Mouse (Mus musculus): ENCODE data around the gene Stk39.

Gene Stk39

DNA sequence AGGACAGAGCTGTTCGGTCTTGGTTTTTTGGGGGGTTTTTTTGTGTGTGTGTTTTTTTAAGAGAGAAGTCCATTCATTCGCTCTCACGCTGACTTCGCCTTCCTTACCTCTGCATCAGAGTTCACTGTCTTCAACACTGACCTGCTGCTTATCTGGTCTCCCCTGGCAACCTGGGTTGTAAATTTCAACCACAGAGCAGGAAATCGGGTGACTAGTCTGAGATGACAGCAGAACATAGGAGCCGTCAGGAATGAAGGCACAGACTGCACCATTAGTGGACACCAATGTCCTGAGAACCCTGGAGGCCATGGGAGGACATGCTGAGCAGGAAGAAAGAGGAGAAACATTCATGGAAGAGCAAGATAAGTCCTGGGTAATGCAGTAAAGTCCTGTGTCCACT, 51.1 kb downstream of the Stk39 start:
- DNase-seq (ENCODE audit: low read depth, low spot score): no peak

DNA sequence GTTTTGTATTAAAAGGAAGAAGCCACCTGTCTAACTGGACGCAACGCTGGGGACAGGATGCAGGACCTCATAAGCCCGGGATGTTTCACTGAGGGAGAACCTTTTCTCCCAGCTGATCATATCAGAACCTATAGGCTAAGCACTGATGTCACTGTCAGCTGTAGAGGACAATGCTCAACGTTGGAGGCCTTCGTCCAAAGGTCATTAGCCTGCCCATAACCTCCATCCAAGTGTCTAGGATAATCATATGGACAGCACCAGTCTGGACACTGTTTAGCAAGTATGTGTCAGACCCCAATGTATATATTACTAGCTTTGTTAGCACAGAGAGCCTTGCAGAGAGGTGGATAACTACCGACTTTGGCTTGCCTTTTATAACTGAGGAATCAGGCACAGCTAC, 51.8 kb downstream of the Stk39 start:
- no peak for DNase-seq (ENCODE audit: low read depth, low spot score)

DNA sequence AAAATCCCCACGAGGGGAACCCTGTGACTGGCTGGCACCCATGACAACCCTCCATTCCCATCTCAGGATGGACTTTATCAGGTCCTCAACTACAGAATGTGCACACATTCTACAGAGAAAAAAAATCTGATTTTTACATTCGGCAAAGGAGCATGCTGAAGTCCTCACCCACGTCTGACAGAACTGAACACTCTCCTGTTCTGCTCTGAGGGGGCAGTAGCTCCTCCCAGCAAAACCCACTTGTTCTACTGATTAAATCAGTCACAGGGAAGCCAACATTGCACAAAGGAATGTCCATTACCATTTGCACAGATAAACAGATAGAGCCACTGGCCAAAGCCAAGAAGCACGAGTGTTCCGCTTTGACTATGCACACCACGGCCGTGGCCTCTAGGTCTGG, 52.3 kb downstream of the Stk39 start:
- DNase-seq (ENCODE audit: low read depth, low spot score): no peak

DNA sequence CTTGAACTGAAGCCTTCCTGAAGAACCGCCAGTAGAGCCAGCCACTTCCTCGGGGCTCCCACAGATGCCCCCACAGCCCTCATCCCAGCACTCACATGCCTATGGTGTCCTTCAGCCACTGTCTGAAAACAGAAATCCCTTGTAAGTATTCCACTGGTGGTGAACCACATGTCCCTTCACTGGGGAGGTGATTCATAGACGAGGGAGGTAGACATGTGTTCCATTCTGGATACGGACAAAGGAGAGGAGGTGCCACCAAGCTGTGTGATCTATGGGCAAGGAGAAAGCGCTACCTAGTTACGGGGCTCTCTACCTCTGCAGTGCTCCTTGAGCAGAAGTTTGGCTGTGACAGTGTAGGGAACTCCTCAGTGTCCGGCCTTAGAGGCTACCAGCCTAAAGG, 52.9 kb downstream of the Stk39 start:
- DNase-seq (ENCODE audit: low read depth, low spot score): no peak

DNA sequence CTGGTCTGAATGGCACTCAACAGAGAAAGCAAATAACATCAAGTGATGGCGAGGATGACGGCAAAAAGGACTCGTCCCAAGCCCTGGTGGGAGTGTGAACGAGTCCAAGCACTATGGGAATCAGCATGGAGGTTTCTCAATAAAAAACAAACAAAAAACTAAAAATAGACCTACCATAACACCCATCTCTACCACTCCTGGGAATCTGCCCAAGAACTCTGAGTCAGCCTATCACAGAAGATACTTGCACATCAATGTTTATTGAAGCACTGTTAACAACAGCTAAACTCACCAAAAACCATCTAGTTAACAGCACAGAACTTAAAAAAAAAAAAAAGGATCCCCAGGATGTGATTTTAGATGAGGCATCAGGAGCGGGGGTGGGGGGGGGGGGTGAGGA, 55.0 kb downstream of the Stk39 start:
- no peak for DNase-seq (ENCODE audit: low read depth, low spot score)

DNA sequence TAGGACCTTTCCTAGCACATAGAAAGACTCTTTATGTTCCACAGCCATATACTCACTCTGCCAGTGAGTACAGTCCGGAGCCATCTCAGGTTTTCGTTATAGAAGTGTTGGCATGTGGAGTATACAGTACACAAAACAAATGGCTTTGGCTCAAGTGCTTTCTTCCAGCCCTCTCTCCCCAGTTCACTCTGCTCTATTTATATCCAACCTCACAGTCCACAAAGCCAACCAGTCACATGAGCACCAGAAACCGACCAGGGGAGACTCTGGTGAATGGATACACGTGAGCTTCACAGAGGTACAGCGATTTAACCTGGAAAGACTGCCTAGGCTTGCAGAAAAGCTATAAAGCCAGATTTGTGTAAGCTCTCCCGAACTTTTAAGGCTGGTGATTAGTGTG, 56.4 kb downstream of the Stk39 start:
- no peak for DNase-seq (ENCODE audit: low read depth, low spot score)

DNA sequence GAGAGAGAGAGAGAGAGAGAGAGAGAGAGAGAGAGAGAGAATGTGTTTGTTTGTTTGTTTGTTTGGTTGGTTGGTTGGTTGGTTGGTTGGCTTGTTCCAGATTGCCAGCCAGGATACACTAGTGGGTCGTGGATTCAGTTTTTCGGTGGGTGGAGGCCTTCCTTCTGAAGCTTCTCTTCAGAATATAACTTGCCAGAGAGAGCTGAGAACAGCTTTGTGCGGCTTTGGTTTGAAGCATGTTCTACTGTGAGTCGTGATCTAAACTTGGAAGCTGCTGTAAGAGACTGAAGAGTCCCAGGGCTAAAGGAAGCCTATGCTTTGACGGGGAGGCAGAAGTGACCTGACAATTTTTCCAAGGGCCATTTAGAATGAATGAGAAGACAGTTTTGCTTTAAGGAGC, 59.9 kb downstream of the Stk39 start:
- DNase-seq (ENCODE audit: low read depth, low spot score): no peak

DNA sequence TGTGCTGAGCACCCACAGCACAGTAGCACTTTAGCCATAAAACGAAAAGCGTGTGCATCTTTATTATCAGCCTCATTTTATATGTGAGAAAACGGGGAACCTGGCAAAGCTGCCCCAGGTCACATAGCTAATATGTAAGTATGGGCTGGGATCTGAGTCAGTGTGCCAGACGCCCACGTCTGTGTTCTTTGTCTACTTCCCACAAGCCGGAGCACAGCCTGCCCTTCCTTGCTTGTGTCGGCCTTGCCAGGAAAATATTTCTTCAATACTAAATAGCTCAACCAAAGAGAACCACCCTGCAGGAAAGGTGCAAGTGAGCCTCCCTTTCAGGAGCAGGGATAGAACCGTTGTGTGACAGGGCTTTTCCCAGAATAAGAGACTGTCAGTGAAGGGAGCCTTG, 60.9 kb downstream of the Stk39 start:
- DNase-seq (ENCODE audit: low read depth, low spot score): no peak

DNA sequence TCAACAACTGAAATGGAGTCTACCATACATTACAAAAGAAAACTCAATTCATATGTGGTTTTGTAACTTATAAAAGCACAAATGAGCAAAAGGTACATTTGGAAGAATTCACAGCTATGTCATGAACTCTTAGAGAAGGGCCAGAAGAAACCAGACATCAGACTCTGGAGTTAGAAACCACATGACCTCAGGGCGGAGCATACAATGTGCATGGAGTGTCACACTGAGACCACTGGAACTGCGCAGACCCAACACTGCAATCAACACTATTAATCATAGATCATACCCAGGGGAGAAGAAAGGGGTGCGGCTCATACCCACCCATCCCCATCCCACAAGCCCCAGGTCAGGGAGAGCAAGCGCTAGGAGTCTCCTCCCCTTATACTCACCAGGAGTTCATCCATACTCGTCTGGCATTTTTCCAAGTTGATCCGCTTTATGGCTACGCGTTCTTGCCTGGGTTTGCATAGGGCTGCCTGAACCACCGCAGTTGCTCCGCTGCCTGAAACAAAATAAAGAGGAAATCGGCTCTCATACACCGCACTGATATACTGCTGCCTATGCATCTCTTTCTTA, 62.3 kb downstream of the Stk39 start:
- DNase-seq (ENCODE audit: low read depth, low spot score): no peak

DNA sequence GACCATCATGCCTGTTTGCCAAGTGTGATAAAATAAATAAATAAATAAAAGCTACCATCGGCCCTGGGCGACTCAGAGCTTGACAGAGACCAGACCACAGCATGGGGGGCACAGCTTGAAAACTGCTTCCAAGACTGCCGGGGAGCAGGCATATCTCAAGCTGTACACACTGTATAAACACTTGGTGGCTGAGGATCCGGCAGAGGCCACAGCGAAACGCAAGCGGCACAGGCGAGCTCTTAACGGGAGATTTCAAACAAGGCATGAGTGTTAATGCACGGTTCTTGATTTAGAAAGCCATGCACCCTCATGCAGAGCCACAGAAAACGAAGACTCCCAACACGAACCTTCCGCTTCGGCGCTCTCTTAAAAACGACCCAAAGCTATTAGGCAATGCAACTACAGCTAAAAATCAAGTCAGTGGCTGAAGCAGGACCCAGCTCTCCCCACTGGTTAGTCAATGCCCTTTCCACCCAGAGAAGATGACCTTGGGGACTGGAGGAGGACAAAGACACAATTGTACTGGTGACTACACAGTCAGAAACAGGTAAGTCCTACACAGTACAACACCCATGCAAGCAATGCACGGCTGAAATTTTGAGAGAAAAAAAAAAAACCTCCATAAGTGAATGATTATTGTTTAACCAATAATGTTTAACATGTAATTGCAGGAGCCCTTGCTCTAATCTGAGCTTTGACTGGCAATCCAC, 63.6 kb downstream of the Stk39 start:
- DNase-seq (ENCODE audit: low read depth, low spot score): no peak

DNA sequence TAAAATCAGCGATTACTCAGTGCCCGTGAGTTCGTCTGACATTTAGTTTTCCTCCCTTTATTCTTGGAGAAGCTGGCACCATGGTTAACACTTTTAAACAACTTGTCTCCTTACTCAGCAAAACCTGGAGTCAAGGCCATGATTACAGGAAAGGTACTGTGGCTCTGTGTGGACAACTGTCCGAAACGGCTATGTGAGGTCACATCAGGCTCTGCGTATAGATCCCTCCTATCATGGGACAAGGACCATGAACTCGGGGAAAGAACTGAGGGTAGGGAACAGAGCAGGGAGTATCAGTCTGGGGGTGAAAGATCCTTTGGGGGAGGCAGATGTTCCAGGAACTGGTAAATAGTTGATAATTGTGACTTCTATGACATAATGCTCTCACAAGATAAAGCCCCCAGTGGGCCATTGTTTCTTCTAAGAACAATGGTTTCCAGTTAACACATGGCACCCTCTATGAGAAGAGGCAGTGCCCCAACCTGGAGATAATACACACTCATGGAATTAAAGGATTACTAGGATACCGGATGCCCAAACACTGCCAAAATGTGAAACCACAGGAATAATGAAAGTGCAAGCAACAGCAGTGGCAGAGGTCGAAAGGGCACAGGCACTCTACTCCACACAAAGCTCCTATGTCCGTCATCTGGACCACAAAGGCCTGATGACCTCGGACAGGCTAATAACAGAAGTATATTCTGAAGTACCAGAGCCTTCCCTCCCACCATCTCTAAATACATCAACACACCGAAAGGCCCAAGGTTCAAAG, 64.7 kb downstream of the Stk39 start:
- no peak for DNase-seq (ENCODE audit: low read depth, low spot score)

DNA sequence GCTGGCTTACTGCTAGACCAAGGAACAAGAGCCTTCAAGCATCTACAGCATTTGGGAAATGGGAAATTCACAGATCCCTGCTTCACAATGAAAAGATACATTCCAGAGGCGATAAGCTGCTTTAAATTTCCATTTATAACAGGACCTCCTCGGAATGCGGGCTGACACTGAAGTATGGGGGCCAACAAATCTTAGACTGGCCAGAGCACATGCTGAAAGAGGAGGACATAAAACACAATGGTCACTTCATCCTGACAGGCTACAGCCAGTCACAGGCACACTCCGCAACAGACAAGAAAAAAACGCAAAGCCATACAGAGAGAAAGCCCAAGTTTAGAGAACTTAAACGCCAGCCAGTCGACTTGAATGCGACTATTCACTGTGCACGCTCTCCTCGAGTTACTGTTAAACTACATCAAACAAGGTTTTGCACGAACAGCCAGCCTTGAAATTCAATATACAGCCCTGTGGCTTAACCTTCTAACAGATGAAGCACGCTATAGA, 65.4 kb downstream of the Stk39 start:
- DNase-seq (ENCODE audit: low read depth, low spot score): no peak

DNA sequence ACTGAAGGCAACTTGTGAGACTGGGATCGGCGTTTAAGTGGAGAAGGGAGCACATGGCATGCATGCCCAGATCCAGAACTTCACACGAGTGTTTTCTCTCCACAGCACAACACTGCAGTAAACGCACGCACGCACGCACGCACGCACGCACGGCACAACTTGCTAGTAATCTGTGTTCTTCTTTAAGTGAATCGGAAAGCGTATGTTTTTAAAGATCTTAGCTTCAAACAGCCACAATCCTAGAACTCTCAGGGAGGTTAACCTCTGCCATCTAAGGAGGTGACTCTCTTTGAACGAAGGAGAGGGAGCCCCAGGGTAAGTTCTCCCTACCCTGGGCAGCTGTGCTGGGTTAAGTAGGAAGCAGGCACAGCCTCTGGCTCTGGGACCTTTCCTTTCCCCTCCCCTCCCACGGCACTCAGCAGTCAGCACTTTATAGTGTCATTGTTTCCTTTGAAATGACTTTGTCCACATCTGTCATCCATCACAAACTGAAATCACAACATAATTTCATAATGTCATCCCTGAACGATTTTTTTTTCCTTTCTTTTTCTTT, 66.8 kb downstream of the Stk39 start:
- no peak for DNase-seq (ENCODE audit: low read depth, low spot score)

DNA sequence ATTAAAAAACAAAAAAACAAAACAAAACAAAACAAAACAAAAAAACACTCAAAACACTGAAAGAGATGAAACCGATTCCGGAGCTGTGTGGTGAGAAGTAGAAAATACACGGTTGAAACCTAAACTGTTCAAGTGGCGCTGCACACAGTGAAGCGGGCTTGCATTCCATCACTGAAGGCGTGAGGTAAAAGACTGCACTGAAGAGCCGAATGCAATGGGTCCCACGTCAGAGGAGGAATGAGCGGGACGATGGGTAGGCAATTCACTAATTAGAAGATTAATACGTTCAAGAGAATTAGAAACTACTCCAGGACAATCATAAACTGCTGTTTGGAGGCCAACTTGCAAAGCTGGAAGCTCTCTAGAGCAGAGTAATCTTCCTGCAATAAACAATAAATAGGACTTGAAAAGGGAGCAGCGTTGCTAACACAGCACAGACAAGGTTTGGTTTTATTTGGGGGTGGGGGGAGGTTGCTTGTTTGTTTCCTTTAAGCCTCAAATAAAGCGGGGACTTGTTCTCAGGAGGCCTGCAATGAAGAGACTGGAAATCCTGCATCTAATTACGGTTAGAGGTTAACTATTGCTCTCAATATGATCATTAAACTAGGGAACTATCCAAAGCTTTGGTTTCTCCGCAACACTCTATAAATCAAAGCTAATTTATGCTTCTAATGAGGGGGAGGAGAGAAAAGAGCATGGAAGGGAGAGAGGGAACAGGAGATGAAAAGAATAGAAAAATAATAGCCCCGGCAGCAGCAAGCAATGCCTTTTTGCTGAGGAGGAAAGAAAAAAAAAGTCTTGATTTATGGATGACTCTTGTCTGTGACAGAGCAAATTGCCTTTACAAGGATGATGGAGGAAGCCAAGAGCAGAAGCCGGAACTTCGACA, 67.5 kb downstream of the Stk39 start:
- no peak for DNase-seq (ENCODE audit: low read depth, low spot score)

DNA sequence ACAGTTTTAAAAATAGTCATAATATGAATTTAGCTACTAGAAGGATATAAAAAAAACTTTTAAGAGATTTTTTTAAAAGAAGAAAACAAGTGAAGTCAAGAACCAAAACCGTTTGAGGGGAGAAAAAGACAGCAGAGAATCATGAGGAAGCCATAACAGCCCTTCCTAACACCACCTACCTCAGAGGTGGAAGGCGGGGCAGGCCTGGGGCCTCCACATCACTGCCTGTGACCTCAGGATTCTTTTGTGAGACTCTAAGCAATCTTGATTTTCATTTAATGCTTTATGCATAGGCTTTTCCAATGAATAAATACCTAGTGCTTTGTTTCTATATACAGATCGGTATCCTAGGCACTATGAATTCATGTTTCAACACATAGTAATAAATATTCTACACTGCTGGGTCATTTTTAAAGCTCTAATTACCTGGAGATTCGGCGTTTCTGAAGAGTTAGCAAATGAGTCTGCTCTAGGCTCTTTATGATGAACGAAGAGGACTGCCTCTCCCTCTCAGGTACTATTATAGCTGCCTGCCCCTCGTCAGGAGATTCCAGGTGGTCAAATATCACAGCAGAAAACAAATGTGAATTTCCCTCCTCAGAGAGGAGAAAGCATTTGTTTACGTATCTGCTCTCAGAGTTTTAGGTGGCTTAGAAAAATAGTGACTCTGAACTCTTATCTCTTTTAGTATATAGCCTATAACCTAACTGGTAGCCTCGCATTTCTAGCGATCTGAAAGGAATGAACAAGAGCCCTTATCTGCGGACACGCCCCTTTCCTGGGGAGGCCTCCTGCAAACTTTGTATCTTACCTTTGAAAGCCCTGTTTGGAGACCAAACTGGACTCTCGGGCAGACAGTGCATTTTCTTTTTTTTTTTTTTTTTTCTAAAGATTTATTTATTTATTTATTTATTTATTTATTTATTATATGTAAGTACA, 78.2 kb downstream of the Stk39 start:
- DNase-seq (ENCODE audit: low read depth, low spot score): no peak

DNA sequence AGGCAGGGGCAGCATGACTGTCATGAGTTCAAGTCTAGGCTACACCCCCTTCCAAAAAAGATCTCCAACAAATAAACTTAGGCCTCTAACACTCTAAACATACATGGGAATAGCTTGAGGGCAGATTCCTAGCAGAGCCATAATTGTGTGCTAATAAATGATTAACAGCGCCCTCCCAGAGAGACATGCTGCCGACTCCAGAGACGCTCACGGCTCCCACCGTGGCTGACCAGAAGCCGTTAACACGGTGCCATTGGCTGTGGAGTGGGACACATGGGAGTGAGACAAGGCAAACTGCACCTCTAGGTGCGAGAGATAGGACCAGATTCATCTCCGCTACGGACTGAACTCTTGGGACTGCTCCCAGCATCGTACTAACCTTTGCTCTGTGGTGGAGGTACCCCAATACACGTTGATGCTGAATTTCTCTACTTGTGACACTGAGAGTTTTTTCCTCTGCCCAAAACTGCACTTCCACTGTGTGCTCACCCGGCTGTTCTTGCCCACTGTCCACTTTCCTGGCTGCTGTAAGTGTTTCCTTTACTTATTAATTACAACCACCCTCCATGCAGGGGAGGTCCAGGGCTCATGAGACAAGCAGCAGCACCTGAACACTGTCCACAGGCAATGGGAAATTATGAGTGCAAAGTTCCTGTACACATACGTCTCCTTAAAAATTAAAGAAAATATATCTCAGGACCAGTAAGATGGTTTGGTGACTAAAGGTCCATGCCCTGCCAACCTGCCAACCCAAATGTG, 84.1 kb downstream of the Stk39 start:
- DNase-seq (ENCODE audit: low read depth, low spot score): no peak

DNA sequence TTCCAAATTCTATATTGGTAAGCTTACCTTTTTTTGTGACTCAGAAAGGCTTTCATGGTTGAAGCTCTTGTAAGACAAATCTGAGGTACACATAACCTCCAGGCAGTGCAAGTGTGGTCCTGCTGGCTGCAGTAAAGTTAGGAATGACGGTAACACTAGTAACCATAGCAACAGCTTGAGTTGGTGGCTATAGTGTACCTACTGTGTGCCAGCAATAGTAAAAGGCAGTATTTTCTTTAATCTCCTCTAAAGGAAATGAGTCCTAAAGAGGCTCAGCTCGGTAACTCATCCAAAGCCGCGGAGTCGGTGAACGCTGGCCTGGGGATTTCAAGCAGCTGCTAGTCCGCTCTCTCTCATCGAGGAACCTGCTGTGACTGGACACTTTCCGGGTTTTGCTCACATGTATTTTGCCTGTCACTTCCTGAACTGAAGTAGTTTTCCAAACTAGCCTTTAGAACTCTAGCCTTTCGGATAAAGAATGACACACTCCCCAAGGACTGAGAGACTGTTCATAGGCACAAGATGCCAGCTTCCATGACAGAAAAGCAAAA, 85.7 kb downstream of the Stk39 start:
- DNase-seq (ENCODE audit: low read depth, low spot score): no peak

DNA sequence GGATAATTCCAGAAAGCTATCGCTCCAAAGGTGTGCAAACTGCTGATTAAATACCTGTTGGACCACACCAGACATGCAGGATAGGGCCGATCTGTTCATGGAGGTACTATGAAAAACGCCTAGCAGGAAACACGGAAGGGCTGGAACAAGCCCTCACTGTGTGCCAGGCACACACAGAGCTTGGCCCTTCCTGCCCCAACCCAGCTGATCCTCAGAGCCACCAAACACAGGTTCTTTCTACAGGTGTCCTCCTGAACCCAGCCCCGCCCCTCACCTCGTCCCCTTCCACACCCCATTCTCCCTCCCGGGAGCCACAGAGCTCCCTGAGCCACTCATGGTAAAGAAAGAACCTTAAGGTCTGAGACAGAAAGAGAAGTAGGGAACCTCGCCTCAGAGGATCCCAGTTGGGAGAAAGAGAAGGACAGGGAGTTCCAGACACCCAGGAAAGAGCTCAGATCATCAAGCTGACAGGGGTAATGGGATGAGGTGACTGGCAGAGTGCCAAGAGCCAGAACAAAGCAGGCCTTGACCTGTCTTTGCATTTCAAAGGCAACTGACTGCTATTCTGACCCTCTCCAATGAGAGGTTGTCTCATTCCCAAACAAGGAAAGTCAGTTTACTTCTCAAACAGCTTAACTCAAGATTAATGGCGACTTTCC, 86.3 kb downstream of the Stk39 start:
- no peak for DNase-seq (ENCODE audit: low read depth, low spot score)

DNA sequence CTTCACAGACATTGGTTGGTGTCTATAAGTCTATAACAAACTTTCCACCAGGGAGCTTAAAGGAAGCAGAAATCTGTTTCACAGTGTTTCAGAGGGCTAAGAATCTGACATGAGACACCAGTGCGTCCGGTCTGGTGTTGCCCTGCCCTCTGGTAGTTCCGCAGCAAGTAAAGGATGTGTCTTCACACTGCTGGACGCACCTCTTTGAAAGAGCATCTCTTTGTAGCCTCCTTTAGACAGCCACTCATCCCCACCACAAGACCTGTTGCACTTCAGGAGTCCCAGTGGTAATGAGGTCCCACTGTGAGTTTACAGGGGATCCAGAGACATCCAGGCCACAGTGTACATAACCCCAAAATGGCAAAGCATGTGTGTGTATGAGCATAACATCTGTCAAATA, 88.1 kb downstream of the Stk39 start:
- no peak for DNase-seq (ENCODE audit: low read depth, low spot score)
